Mouse (Mus musculus) thymus, postnatal 0 days (tissue): ENCODE measurements around the gene Rarres1. TPM values are rescaled to one million over a fixed set of nuclear protein-coding genes. Genes with fewer than 3 reads are reported as not detected.

ENCODE experiments used
- DNase-seq: peaks from one replicate; pipeline ENCODE4 v3.0.0-alpha.2; 2015; ENCODE audit warnings: low spot score
- polyA plus RNA-seq: library from polyadenylated mRNA; unstranded; fragments of >200 nt; fragmentation: Nextera tagmentation; extraction: Ambion mirVana; gene quantifications from 2 replicates; pipeline ENCODE4 v1.2.1, GENCODE M21; 2015

The Rarres1 gene
- polyA plus RNA-seq, 1 experiment from 2014 or later = 6.5 TPM

DNA sequence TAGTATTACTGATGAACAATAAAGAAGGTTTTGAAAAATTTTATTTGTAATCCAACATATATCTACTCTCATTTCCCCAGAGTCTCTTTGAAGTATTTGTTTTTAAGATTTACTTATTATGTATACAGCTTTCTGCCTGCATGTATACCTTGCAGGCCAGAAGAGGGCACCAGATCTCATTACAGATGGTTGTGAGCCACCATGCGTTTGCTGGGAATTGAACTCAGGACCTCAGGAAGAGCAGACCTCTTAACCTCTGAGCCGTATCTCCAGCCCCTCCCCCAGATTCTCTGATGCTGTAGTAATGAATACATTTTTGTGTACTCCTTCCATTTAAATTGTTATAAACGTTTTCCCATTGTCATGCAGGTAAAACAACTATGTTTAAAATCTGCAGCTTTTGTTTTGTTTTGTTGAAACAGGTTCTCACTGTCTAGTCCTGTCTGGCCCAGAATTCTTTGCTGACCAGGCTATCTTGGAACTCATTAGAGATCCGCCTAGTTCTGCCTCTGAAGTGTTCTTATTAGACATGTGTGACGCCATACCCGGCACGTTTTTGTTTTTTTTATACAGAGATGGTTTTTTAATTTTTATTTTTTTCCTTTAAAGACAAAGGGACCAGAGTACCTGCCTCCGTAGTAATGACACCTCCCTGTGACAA lies 85.9 kb downstream of the Rarres1 start:
- no peak for DNase-seq

Other genes starting within 250 kb of the Rarres1 start
- 4.7 and 5.0 TPM in 2 replicates for gene Mlf1, start 141.4 kb downstream of the Rarres1 start, polyA plus RNA-seq
- not detected in 2 replicates for gene Gm17402, start 140.4 kb downstream of the Rarres1 start, polyA plus RNA-seq
- gene Gfm1, start 85.4 kb downstream of the Rarres1 start, polyA plus RNA-seq = 40.1 and 44.0 TPM in 2 replicates
- 56.5 and 66.1 TPM in 2 replicates for gene Lxn, start 51.6 kb downstream of the Rarres1 start, polyA plus RNA-seq
- 33.6 and 34.5 TPM in 2 replicates for gene Mfsd1, start 67.2 kb upstream of the Rarres1 start, polyA plus RNA-seq